Mouse (Mus musculus): Measurements from ENCODE around the gene Tcf20.

GRCm38 (mm10) chr15:82931436-82931835 is 56.2 kb downstream of the Tcf20 start:
- TF ChIP-seq USF1 (IDR thresholded peaks at IDR 0.05; ENCODE audit: low read depth) (no peak), CTCF (IDR thresholded peaks at IDR 0.05; ENCODE audit: control insufficient read depth, insufficient read depth, insufficient read length) (no peak), MYOG (IDR thresholded peaks at IDR 0.05; ENCODE audit: control insufficient read depth, extremely low read depth, insufficient read length) (no peak), MAX (IDR thresholded peaks at IDR 0.05) (no peak), CEBPB (IDR thresholded peaks at IDR 0.05; ENCODE audit: low read depth) (no peak)
